Mouse (Mus musculus): ENCODE measurements around the gene Jhy. TPM values are rescaled to one million over a fixed set of nuclear protein-coding genes. Genes with fewer than 3 reads are reported as not detected.

The Jhy gene
- polyA plus RNA-seq, 1 experiment from 2014 or later = 0.05 TPM

DNA sequence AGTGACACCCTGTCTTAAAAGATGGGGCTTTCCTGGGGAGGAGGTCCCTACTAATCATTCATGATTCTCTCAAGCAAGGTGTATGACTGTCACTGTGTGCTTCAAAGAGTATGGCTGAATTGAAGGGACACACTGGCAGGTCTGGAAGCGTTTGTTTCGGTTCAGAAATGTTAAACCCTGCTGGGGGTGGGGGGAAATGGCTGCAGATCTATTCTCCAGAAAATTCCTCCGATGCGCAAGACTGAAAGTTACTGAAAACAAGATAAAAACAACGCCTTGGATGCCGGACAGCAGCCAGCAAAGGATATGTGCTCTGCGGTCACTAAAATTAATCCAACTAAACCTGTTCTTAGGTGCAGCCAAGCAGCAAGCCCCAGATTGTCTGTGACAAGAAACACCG lies 55.5 kb downstream of the Jhy start:
- no peak for ATAC-seq
- Histone ChIP-seq H3K36me3 (no peaks in the 10 kb centered on the region), H3K4me2 (no peak overlapping the region), H3K27me3 (replicated peaks) (0 out of 2 replicates have a peak, but pooled peaks cover 4% of the 10 kb centered on the region), H3K4me1 (no peaks in the 10 kb centered on the region), H3K9ac (no peak overlapping the region), H3K4me3 (no peak overlapping the region), H3K9me3 (replicated peaks) (no peaks in the 10 kb centered on the region), H3K27ac (no peak overlapping the region)
- 70% methylated on average over 8 of the region's 8 CpGs for WGBS (ENCODE audit: insufficient replicate concordance)

- Histone ChIP-seq H3K4me1 (no peaks in the 10 kb centered on the region), H3K9me3 (replicated peaks) (no peaks in the 10 kb centered on the region), H3K4me3 (no peak overlapping the region), H3K36me3 (no peaks in the 10 kb centered on the region), H3K27ac (no peak overlapping the region), H3K27me3 (replicated peaks) (0 out of 2 replicates have a peak, but pooled peaks cover 4% of the 10 kb centered on the region), H3K4me2 (no peak overlapping the region), H3K9ac (no peak overlapping the region)
- WGBS (ENCODE audit: insufficient replicate concordance) = 34% methylated on average over 8 of the region's 8 CpGs
- ATAC-seq = no peak
These were observed 56.5 kb downstream of the Jhy start for GRCm38 (mm10) chr9:40907413-40907812.

DNA sequence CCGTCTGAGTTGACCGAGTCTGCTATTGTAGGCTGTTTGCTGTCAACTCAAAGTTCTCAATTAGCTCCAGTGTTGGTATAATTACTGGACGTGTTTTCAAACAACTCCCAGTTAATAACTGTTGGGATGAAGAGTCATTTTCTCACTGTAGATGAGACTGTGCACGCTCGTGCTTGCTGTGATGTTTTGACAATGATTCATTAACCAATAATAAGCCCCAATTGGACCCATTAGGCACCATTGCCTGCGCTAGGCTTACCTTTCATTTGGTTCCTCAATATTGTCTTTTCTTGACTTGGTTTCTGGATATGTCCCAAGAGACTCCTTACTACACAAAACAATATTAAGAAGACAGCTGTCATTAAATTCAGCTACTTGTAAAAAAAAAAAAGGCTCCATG lies 71.5 kb downstream of the Jhy start:
- peaks cover 14% of the 10 kb centered on the region for H3K27me3 ChIP-seq (replicated peaks)
- no peak for ATAC-seq
- WGBS (ENCODE audit: insufficient replicate concordance) = 70% methylated on average over 6 of the region's 6 CpGs

GRCm38 (mm10) chr9:40889389-40889788 lies 74.5 kb downstream of the Jhy start:
- no peaks in the 10 kb centered on the region for H3K36me3 ChIP-seq
- H3K27ac ChIP-seq = no peak overlapping the region
- no peaks in the 10 kb centered on the region for H3K4me1 ChIP-seq
- no peak overlapping the region for H3K4me2 ChIP-seq
- H3K27me3 ChIP-seq (replicated peaks) = peaks cover 35% of the 10 kb centered on the region
- H3K9ac ChIP-seq = no peak overlapping the region
- H3K9me3 ChIP-seq (replicated peaks) = no peaks in the 10 kb centered on the region
- ATAC-seq = no peak
- WGBS (ENCODE audit: insufficient replicate concordance) = 50% methylated on average over 12 of the region's 12 CpGs
- H3K4me3 ChIP-seq = no peak overlapping the region

More for the DNA sequence above, 71.5 kb downstream of the Jhy start:
- H3K36me3 ChIP-seq = no peaks in the 10 kb centered on the region
- no peak overlapping the region for H3K27ac ChIP-seq
- no peak overlapping the region for H3K4me3 ChIP-seq
- no peaks in the 10 kb centered on the region for H3K9me3 ChIP-seq (replicated peaks)
- no peak overlapping the region for H3K9ac ChIP-seq
- no peaks in the 10 kb centered on the region for H3K4me1 ChIP-seq
- no peak overlapping the region for H3K4me2 ChIP-seq

- Histone ChIP-seq H3K4me3 (no peak overlapping the region), H3K9ac (no peak overlapping the region), H3K4me2 (no peak overlapping the region), H3K9me3 (replicated peaks) (no peaks in the 10 kb centered on the region), H3K27ac (no peak overlapping the region), H3K4me1 (no peaks in the 10 kb centered on the region), H3K36me3 (no peaks in the 10 kb centered on the region), H3K27me3 (replicated peaks) (peaks cover 57% of the 10 kb centered on the region)
- 46% methylated on average over 10 of the region's 10 CpGs for WGBS (ENCODE audit: insufficient replicate concordance)
- no peak for ATAC-seq
These were observed 78.2 kb downstream of the Jhy start for GRCm38 (mm10) chr9:40885669-40886068.

DNA sequence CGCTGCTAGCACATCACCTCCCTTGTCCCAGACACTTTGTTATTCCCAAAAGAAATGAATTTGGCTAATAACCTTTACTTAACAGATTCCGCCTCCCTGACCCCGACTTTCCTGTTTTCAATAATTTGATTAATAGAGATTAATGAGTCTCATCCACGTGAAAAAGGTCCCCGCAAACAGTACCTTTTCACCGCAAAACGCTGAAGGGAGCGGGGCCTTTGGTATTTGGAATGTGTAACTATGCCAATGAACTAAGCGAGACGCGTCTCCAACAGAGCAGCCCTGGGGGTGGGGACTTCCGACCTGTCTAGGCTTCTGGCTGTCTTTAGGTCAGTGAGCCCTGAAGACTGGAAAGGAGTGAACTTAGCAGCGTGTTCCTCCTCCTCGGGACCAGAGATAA lies 84.9 kb downstream of the Jhy start:
- peaks cover 88% of the 10 kb centered on the region for H3K27me3 ChIP-seq (replicated peaks)
- no peaks in the 10 kb centered on the region for H3K9me3 ChIP-seq (replicated peaks)
- H3K4me3 ChIP-seq = no peak overlapping the region
- H3K9ac ChIP-seq = no peak overlapping the region
- peaks cover 4% of the 10 kb centered on the region; the same call in 1 of the 2 replicates for H3K4me1 ChIP-seq
- H3K27ac ChIP-seq = no peak overlapping the region
- H3K4me2 ChIP-seq = no peak overlapping the region
- H3K36me3 ChIP-seq = no peaks in the 10 kb centered on the region
- no peak for ATAC-seq
- 3% methylated on average over 14 of the region's 14 CpGs for WGBS (ENCODE audit: insufficient replicate concordance)

DNA sequence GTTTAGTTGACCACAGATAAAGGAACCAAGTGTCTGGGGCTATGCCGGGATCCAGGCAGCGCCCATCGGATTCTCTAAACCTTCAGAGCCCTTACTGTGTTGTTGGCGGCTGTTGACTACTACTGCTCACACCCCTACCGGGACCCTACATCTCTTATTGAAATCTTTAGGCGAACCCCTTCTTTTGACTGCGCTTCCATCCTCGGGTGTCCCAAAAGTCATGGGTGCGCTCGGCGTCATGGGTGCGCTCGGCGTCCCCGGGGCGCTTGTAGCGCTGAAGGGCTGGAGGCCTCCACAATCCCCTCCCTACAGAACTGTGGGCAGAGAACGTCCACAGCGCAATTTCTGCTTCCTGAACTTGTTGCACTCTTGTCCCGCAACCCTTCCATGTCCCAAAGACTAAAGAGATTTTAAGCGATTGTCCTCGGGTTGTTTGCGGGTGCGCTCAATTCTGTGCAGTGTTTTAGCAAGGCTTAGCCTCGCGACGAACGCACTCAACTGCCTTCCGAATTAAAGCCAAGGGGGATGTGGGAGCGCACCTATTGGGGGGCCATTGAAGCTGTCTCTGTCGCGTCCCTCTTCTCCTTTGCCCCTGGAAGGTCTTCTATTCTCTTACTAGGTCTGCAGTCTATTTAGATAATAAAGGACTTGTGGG lies 85.5 kb downstream of the Jhy start:
- no peak overlapping the region for H3K9ac ChIP-seq
- peaks cover 4% of the 10 kb centered on the region; the same call in 1 of the 2 replicates for H3K4me1 ChIP-seq
- no peak for ATAC-seq
- H3K27me3 ChIP-seq (replicated peaks) = peaks cover 94% of the 10 kb centered on the region
- 4% methylated on average over 32 of the region's 32 CpGs for WGBS (ENCODE audit: insufficient replicate concordance)
- H3K9me3 ChIP-seq (replicated peaks) = no peaks in the 10 kb centered on the region
- H3K4me3 ChIP-seq = no peak overlapping the region
- no peak overlapping the region; the same call in 1 of the 2 replicates for H3K4me2 ChIP-seq
- no peaks in the 10 kb centered on the region for H3K36me3 ChIP-seq
- H3K27ac ChIP-seq = no peak overlapping the region

DNA sequence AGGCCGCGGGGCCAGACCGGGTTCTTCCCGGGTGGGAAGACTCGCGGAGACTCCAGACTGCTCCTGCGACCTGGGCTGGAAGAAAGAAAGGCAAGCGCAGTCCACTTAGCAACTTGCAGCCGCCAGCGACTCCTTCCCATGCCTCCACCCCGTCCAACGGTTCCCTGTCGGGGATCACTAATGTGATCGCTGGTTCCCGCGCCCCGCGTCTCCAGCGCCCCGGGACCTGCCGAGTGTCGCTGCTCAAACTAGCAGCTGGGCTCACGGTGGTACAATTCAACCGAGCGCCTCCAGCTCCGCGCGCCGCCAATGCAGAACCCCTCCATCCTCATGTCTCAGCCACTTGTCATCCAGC lies 86.1 kb downstream of the Jhy start:
- Histone ChIP-seq H3K27ac (no peak overlapping the region), H3K9ac (no peak overlapping the region), H3K4me2 (peak overlapping the region; percentile 40), H3K36me3 (no peaks in the 10 kb centered on the region), H3K27me3 (replicated peaks) (peaks cover 96% of the 10 kb centered on the region), H3K9me3 (replicated peaks) (no peaks in the 10 kb centered on the region), H3K4me1 (peaks cover 4% of the 10 kb centered on the region; the same call in 1 of the 2 replicates), H3K4me3 (peak overlapping the region; percentile 21; the same call in 1 of the 2 replicates)
- 2% methylated on average over 29 of the region's 29 CpGs for WGBS (ENCODE audit: insufficient replicate concordance)
- no peak for ATAC-seq

DNA sequence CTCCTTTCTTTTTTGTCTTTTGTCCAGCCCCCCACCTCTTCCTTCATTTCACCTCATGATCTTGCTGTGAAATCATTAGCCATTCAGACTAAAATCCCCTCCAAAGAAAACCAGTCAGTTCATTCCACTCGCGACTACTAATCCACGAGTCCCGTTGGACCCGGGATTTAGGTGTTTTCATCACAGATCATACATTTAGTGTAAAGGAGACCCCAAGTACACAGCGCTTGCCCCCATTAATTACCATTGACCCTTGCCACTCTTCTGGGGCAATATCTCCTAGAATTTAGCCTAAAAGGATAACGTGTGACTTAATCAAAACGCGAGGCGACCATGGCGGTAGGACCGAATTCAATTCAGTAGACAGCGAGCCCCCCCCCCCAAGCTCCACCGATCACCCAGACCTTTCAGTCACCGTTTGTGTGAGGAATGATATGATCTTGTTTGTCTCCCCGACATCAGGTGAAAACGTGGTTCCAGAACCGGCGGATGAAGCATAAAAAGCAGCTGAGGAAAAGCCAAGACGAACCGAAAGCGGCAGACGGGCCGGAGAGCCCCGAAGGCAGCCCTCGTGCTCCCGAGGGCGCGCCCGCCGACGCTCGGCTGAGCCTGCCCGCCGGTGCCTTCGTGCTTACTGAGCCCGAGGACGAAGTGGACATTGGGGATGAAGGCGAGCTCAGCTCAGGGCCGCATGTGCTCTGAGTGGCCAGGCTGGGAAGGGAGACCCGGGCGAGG lies 86.6 kb downstream of the Jhy start:
- peaks cover 4% of the 10 kb centered on the region; the same call in 1 of the 2 replicates for H3K4me1 ChIP-seq
- no peak overlapping the region for H3K9ac ChIP-seq
- H3K27ac ChIP-seq = no peak overlapping the region
- no peak for ATAC-seq
- H3K4me3 ChIP-seq = peak overlapping the region; percentile 21; the same call in 1 of the 2 replicates
- H3K27me3 ChIP-seq (replicated peaks) = peaks cover 96% of the 10 kb centered on the region
- H3K4me2 ChIP-seq = peak overlapping the region; percentile 40
- WGBS (ENCODE audit: insufficient replicate concordance) = 2% methylated on average over 42 of the region's 42 CpGs
- no peaks in the 10 kb centered on the region for H3K36me3 ChIP-seq
- no peaks in the 10 kb centered on the region for H3K9me3 ChIP-seq (replicated peaks)

DNA sequence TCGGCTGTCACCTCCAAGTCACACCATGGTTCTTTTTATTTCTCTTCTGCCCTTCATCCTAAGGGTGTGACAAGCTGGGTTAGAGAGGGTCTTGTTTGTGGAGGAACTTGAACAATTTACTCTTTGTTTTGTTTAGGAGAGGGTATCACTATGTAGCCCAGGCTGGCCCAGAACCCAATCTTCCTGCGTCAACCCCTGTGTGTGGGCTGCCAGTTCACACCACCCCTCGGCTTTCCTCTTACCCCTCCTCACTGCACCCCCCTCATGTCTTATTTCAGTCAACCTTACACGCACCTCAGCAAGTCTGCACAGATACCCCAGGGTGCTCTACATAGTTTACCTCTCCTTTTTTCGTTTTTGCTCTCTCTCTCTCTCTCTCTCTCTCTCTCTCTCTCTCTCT lies 87.2 kb downstream of the Jhy start:
- no peak for ATAC-seq
- H3K9ac ChIP-seq = no peak overlapping the region
- no peaks in the 10 kb centered on the region for H3K9me3 ChIP-seq (replicated peaks)
- H3K4me3 ChIP-seq = no peak overlapping the region
- no peak overlapping the region for H3K4me2 ChIP-seq
- peaks cover 4% of the 10 kb centered on the region; the same call in 1 of the 2 replicates for H3K4me1 ChIP-seq
- no peak overlapping the region for H3K27ac ChIP-seq
- peaks cover 100% of the 10 kb centered on the region for H3K27me3 ChIP-seq (replicated peaks)
- H3K36me3 ChIP-seq = no peaks in the 10 kb centered on the region
- WGBS (ENCODE audit: insufficient replicate concordance) = 10% methylated on average over 5 of the region's 5 CpGs

- Histone ChIP-seq H3K27me3 (replicated peaks) (peaks cover 100% of the 10 kb centered on the region), H3K9ac (no peak overlapping the region), H3K27ac (no peak overlapping the region), H3K4me2 (no peak overlapping the region), H3K4me3 (no peak overlapping the region), H3K36me3 (no peaks in the 10 kb centered on the region), H3K9me3 (replicated peaks) (no peaks in the 10 kb centered on the region), H3K4me1 (peaks cover 4% of the 10 kb centered on the region; the same call in 1 of the 2 replicates)
- 2% methylated on average over 29 of the region's 29 CpGs for WGBS (ENCODE audit: insufficient replicate concordance)
- ATAC-seq = no peak
These were observed 87.8 kb downstream of the Jhy start for GRCm38 (mm10) chr9:40876164-40876563.

GRCm38 (mm10) chr9:40875431-40875830 lies 88.5 kb downstream of the Jhy start:
- Histone ChIP-seq H3K4me1 (peaks cover 4% of the 10 kb centered on the region; the same call in 1 of the 2 replicates), H3K9ac (no peak overlapping the region), H3K9me3 (replicated peaks) (no peaks in the 10 kb centered on the region), H3K27ac (no peak overlapping the region), H3K4me3 (no peak overlapping the region), H3K36me3 (no peaks in the 10 kb centered on the region), H3K27me3 (replicated peaks) (peaks cover 98% of the 10 kb centered on the region), H3K4me2 (no peak overlapping the region)
- no peak for ATAC-seq
- 4% methylated on average over 17 of the region's 17 CpGs for WGBS (ENCODE audit: insufficient replicate concordance)
